Mouse (Mus musculus): ENCODE data around the gene Ccdc15. TPM values are rescaled to one million over a fixed set of nuclear protein-coding genes. Genes with fewer than 3 reads are reported as not detected.

Gene Ccdc15
- 7.7 and 8.2 TPM in 2 replicates for polyA plus RNA-seq (2016; fragmentation: Nextera tagmentation; extraction: Ambion mirVana)

DNA sequence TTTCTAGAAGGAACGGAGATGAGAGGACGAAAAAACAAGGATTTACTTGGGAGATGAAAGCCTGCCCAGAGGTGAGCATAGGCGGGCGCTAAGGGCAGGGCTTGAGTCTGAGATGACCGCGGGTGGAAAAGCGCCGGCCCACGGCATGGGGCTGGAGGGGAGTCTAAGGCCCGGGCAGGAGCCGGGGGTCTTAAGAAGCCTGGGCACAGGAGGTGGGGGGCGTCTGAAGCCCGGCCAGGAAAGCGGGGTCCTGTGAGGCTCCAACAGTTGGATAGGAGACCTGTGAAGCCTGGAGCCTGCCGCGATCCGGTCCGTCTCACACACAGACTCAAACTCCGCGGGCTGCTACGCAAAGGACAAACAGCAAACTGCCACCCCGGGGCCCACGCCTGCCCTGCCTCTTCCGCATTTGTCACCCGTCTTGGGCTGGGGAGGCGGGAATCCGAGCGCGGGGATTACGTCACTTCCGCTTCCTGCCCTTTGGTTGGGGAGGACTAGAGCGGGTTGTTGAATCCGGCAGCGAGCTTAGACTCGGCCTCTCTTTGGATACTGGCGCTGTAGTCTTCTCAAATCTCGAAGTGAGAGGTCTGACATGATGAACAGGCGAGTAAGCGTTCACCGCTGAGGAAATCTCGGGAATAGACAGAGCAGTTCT is at the start of gene Ccdc15:
Ccdc15 (minus strand) TSS at position 445 of the 655 bp plus-strand sequence.
- H3K4me2 ChIP-seq (replicated peaks), result peak within 1 kb of the TSS; percentile 81
- H3K9ac ChIP-seq, result peak within 1 kb of the TSS; percentile 77
- H3K9me3 ChIP-seq, result no peaks in the 10 kb centered on the region
- peak within 1 kb of the TSS; percentile 78 for H3K27ac ChIP-seq
- ATAC-seq (ENCODE audit: low FRiP score, low read depth), result peak; percentile 100
- H3K4me3 ChIP-seq, result peak within 1 kb of the TSS; percentile 68
- peaks cover 11% of the 10 kb centered on the region; the same call in 1 of the 2 replicates for H3K4me1 ChIP-seq
- H3K27me3 ChIP-seq (replicated peaks), result no peaks in the 10 kb centered on the region
- WGBS, result under 1% methylated on average over 41 of the region's 41 CpGs
- H3K36me3 ChIP-seq, result no peaks in the 10 kb centered on the region

DNA sequence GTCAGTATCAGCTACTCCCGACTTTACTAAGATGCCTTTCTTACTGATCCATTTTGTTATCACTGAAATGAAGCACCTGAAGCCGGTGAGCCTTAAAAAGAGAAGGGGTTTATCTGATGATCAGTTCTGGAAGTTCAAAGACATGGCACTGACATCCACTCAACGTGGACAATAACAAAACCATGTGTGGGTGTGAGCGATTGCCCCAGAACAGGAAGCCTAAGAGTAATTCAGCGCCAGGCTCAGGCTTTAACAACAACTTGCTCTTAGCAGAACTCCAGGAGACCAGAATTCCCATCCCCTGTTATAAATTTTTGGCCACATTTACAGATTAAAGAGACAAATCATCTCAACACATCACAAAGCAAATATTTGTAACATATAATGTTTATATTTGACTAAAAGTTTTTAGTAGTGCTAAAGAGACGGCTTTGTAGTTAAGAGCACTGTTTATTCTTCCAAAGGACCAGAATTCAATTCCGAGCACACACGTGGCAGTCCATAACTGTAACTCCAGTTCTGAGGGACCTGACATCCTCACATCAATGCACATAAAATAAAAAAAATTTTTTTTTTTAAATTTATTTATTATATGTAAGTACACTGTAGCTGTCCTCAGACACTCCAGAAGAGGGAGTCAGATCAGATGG is 45.4 kb upstream of the Ccdc15 start:
- H3K4me2 ChIP-seq (replicated peaks), result no peak overlapping the region
- H3K36me3 ChIP-seq, result no peaks in the 10 kb centered on the region
- no peak overlapping the region for H3K27ac ChIP-seq
- no peaks in the 10 kb centered on the region for H3K27me3 ChIP-seq (replicated peaks)
- 77% methylated on average over 8 of the region's 8 CpGs for WGBS
- no peaks in the 10 kb centered on the region for H3K9me3 ChIP-seq
- H3K4me1 ChIP-seq, result no peaks in the 10 kb centered on the region
- no peak for ATAC-seq (ENCODE audit: low FRiP score, low read depth)
- no peak overlapping the region for H3K9ac ChIP-seq
- no peak overlapping the region for H3K4me3 ChIP-seq

GRCm38 (mm10) chr9:37392071-37392470 is 43.8 kb upstream of the Ccdc15 start:
- no peak for ATAC-seq (ENCODE audit: low FRiP score, low read depth)
- Histone ChIP-seq H3K4me1 (no peaks in the 10 kb centered on the region), H3K4me3 (no peak overlapping the region), H3K9me3 (no peaks in the 10 kb centered on the region), H3K27ac (no peak overlapping the region), H3K27me3 (replicated peaks) (0 out of 2 replicates have a peak, but pooled peaks cover under 1% of the 10 kb centered on the region), H3K9ac (no peak overlapping the region), H3K4me2 (replicated peaks) (no peak overlapping the region), H3K36me3 (no peaks in the 10 kb centered on the region)
- WGBS, result 70% methylated on average over 2 of the region's 2 CpGs

DNA sequence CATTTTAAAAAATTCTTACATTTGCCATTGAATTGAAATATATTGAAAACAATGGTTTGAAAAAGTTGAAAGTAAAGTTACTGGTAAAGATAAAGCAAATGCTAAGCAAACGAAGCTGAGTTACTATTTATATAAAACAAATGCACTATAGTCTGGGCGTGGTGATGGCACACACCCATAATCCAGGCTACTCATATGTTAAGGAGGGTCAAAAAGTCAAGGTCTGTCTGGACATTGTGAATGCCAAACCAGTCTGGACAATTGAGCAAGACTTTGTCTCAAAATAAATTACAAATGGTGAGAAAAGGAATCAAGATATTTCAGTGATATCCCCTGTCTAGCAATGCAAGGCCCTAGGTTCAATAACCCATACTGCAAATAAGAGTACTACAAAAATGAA is 42.7 kb upstream of the Ccdc15 start:
- Histone ChIP-seq H3K9ac (no peak overlapping the region), H3K4me1 (no peaks in the 10 kb centered on the region), H3K27ac (no peak overlapping the region), H3K4me3 (no peak overlapping the region), H3K9me3 (no peaks in the 10 kb centered on the region), H3K36me3 (no peaks in the 10 kb centered on the region), H3K4me2 (replicated peaks) (no peak overlapping the region), H3K27me3 (replicated peaks) (peaks cover 7% of the 10 kb centered on the region; the same call in 1 of the 2 replicates)
- no peak for ATAC-seq (ENCODE audit: low FRiP score, low read depth)
- WGBS, result 80% methylated on average over 2 of the region's 2 CpGs

- Histone ChIP-seq H3K36me3 (no peaks in the 10 kb centered on the region), H3K4me3 (peak overlapping the region; percentile 43), H3K27me3 (replicated peaks) (peaks cover 16% of the 10 kb centered on the region; the same call in 1 of the 2 replicates), H3K9ac (peak overlapping the region; percentile 74), H3K27ac (no peak overlapping the region), H3K4me2 (replicated peaks) (peak overlapping the region; percentile 88), H3K4me1 (peaks cover 7% of the 10 kb centered on the region), H3K9me3 (no peaks in the 10 kb centered on the region)
- peak; percentile 82 for ATAC-seq (ENCODE audit: low FRiP score, low read depth)
- WGBS, result 9% methylated on average over 54 of the region's 54 CpGs
These were observed 36.3 kb upstream of the Ccdc15 start for GRCm38 (mm10) chr9:37384284-37385182.

DNA sequence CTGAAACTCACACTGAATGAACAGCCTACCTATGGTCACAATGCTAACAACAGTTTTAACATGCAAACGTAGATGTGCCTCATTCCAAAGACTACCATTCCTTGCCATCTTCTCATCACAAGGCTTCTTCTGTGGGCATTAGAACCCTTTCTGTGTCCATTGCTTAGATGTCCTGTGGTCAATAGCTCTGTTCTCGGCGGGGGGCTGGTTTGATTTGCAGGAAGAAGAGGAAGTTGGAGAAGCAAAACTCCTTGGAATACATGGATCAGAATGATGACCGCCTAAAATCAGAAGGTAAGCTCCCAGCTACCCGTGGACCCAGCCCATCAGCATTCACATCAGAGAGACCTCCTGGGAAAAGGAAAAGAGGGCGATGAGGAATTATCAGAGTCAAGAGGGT is 34.9 kb upstream of the Ccdc15 start:
- Histone ChIP-seq H3K9ac (no peak overlapping the region), H3K4me3 (no peak overlapping the region), H3K9me3 (no peaks in the 10 kb centered on the region), H3K4me2 (replicated peaks) (no peak overlapping the region), H3K27me3 (replicated peaks) (peaks cover 16% of the 10 kb centered on the region; the same call in 1 of the 2 replicates), H3K36me3 (no peaks in the 10 kb centered on the region), H3K4me1 (peaks cover 7% of the 10 kb centered on the region), H3K27ac (no peak overlapping the region)
- ATAC-seq (ENCODE audit: low FRiP score, low read depth), result no peak
- 92% methylated on average over 6 of the region's 6 CpGs for WGBS

GRCm38 (mm10) chr9:37375718-37376117 is 27.5 kb upstream of the Ccdc15 start:
- no peak overlapping the region for H3K4me2 ChIP-seq (replicated peaks)
- no peaks in the 10 kb centered on the region for H3K27me3 ChIP-seq (replicated peaks)
- H3K36me3 ChIP-seq, result no peaks in the 10 kb centered on the region
- H3K4me3 ChIP-seq, result no peak overlapping the region
- no peaks in the 10 kb centered on the region for H3K9me3 ChIP-seq
- no peak for ATAC-seq (ENCODE audit: low FRiP score, low read depth)
- no peaks in the 10 kb centered on the region for H3K4me1 ChIP-seq
- WGBS, result 87% methylated on average over 5 of the region's 5 CpGs
- no peak overlapping the region for H3K9ac ChIP-seq
- no peak overlapping the region for H3K27ac ChIP-seq

- WGBS, result 61% methylated on average over 7 of the region's 7 CpGs
- no peak overlapping the region for H3K4me2 ChIP-seq (replicated peaks)
- no peaks in the 10 kb centered on the region for H3K4me1 ChIP-seq
- H3K27ac ChIP-seq, result no peak overlapping the region
- no peak for ATAC-seq (ENCODE audit: low FRiP score, low read depth)
- no peaks in the 10 kb centered on the region for H3K36me3 ChIP-seq
- H3K9me3 ChIP-seq, result no peaks in the 10 kb centered on the region
- no peak overlapping the region for H3K9ac ChIP-seq
- H3K27me3 ChIP-seq (replicated peaks), result no peaks in the 10 kb centered on the region
- H3K4me3 ChIP-seq, result no peak overlapping the region
These were observed 23.1 kb upstream of the Ccdc15 start for GRCm38 (mm10) chr9:37371232-37371801.

GRCm38 (mm10) chr9:37368860-37369259 is 20.6 kb upstream of the Ccdc15 start:
- H3K27me3 ChIP-seq (replicated peaks), result no peaks in the 10 kb centered on the region
- H3K36me3 ChIP-seq, result no peaks in the 10 kb centered on the region
- no peak overlapping the region for H3K4me2 ChIP-seq (replicated peaks)
- no peak overlapping the region for H3K27ac ChIP-seq
- H3K9me3 ChIP-seq, result no peaks in the 10 kb centered on the region
- H3K4me3 ChIP-seq, result no peak overlapping the region
- WGBS, result 81% methylated on average over 8 of the region's 8 CpGs
- no peaks in the 10 kb centered on the region for H3K4me1 ChIP-seq
- no peak for ATAC-seq (ENCODE audit: low FRiP score, low read depth)
- H3K9ac ChIP-seq, result no peak overlapping the region

GRCm38 (mm10) chr9:37368081-37368830 is 20.0 kb upstream of the Ccdc15 start:
- Histone ChIP-seq H3K9me3 (no peaks in the 10 kb centered on the region), H3K27me3 (replicated peaks) (no peaks in the 10 kb centered on the region), H3K4me1 (no peaks in the 10 kb centered on the region), H3K4me2 (replicated peaks) (no peak overlapping the region), H3K9ac (no peak overlapping the region), H3K4me3 (no peak overlapping the region), H3K27ac (no peak overlapping the region), H3K36me3 (no peaks in the 10 kb centered on the region)
- 86% methylated on average over 11 of the region's 11 CpGs for WGBS
- ATAC-seq (ENCODE audit: low FRiP score, low read depth), result no peak

GRCm38 (mm10) chr9:37367301-37368080 is 19.3 kb upstream of the Ccdc15 start, which contains the start of gene Hepacam:
Gene Hepacam (plus strand): TSS chr9:37367351.
- H3K9me3 ChIP-seq, result no peaks in the 10 kb centered on the region
- H3K27ac ChIP-seq, result no peak within 1 kb of the TSS
- no peaks in the 10 kb centered on the region for H3K36me3 ChIP-seq
- H3K27me3 ChIP-seq (replicated peaks), result no peaks in the 10 kb centered on the region
- H3K4me2 ChIP-seq (replicated peaks), result no peak within 1 kb of the TSS
- H3K4me3 ChIP-seq, result no peak within 1 kb of the TSS
- ATAC-seq (ENCODE audit: low FRiP score, low read depth), result no peak
- 85% methylated on average over 17 of the region's 17 CpGs for WGBS
- H3K4me1 ChIP-seq, result no peaks in the 10 kb centered on the region
- no peak within 1 kb of the TSS for H3K9ac ChIP-seq

All from neural tube, embryonic 12.5 days (tissue).